Mouse (Mus musculus) MEL (cell line): ENCODE results near the gene Kcnip1. TPM values are rescaled to one million over a fixed set of nuclear protein-coding genes. Genes with fewer than 3 reads are reported as not detected.

Experiments
- DNase-seq: peaks from one replicate; pipeline ENCODE4 v3.0.0; 2011; ENCODE audit warnings: low read depth, low spot score
- H3K27ac ChIP-seq: 2 replicates; pipeline ENCODE4 v1.5.1; 2012; ENCODE audit warnings: low read depth, mild to moderate bottlenecking, control low read depth, low read length, moderate library complexity; ENCODE audit not compliant: control insufficient read depth
- H3K27me3 ChIP-seq, 2 experiments: fragments of 150-350 bp in 1 of 2; sonication (generic) in 1 of 2; 2 replicates each; pipeline ENCODE4 v1.6.1; 2012; ENCODE audit warnings: low read length in 2 of 2, mild to moderate bottlenecking in 2 of 2, improper control_type of control experiment in 1 of 2, moderate library complexity in 1 of 2; ENCODE audit not compliant: insufficient read depth in 2 of 2, control insufficient read depth in 1 of 2
- H3K36me3 ChIP-seq, 2 experiments: 2 replicates each; pipeline ENCODE4 v1.6.1; 2012 to 2014; ENCODE audit warnings: low read length in 2 of 2, improper control_type of control experiment in 1 of 2, inconsistent platforms in 1 of 2, mild to moderate bottlenecking in 1 of 2; ENCODE audit not compliant: insufficient read depth in 2 of 2, control insufficient read depth in 1 of 2
- H3K4me1 ChIP-seq, 2 experiments: fragments of 150-350 bp in 1 of 2; sonication (generic) in 1 of 2; 2 replicates each; pipeline ENCODE4 v1.6.1; 2012; ENCODE audit warnings: low read length in 2 of 2, improper control_type of control experiment in 1 of 2, mild to moderate bottlenecking in 1 of 2; ENCODE audit not compliant: insufficient read depth in 2 of 2, control insufficient read depth in 1 of 2
- H3K4me3 ChIP-seq, 2 experiments: fragments of 150-350 bp in 1 of 2; sonication (generic) in 1 of 2; 2 replicates each; pipeline ENCODE4 v1.5.1; 2012; ENCODE audit warnings: low read depth in 2 of 2, low read length in 2 of 2, mild to moderate bottlenecking in 2 of 2, moderate library complexity in 2 of 2, control low read depth in 1 of 2, improper control_type of control experiment in 1 of 2; ENCODE audit not compliant: control insufficient read depth in 1 of 2, insufficient read depth in 1 of 2
- H3K79me2 ChIP-seq: 2 replicates; pipeline ENCODE4 v1.6.1; 2012; ENCODE audit warnings: mild to moderate bottlenecking, low read length, moderate library complexity; ENCODE audit not compliant: control insufficient read depth, poor library complexity, insufficient read depth
- H3K9ac ChIP-seq: 2 replicates; pipeline ENCODE4 v1.6.1; 2012; ENCODE audit warnings: low read depth, mild to moderate bottlenecking, control low read depth, low read length, moderate library complexity; ENCODE audit not compliant: control insufficient read depth, poor library complexity, severe bottlenecking
- H3K9me3 ChIP-seq: fragments of 150-350 bp; sonication (generic); replicated peaks from 2 replicates; pipeline ENCODE4 v1.6.1; 2012; ENCODE audit warnings: mild to moderate bottlenecking, low read length, improper control_type of control experiment, moderate library complexity; ENCODE audit not compliant: insufficient read depth
- CTCF ChIP-seq, 3 experiments: IDR thresholded peaks in 2 of 3; conservative IDR thresholded peaks in 1 of 3; 2 replicates each; pipeline ENCODE4 v1.5.1; 2011 to 2012; ENCODE audit warnings: low read length in 3 of 3, low read depth in 2 of 3, mild to moderate bottlenecking in 2 of 3, improper control_type of control experiment in 1 of 3, inconsistent platforms in 1 of 3, mixed read lengths in 1 of 3, moderate library complexity in 1 of 3; ENCODE audit not compliant: control insufficient read depth in 1 of 3, insufficient read depth in 1 of 3, poor library complexity in 1 of 3, severe bottlenecking in 1 of 3
- E2F4 ChIP-seq: IDR thresholded peaks from 2 replicates; pipeline ENCODE4 v1.6.1; 2011; ENCODE audit warnings: low read depth, low read length, improper control_type of control experiment, borderline replicate concordance
- ELF1 ChIP-seq: IDR thresholded peaks from 2 replicates; pipeline ENCODE4 v1.6.1; 2014; ENCODE audit warnings: low read depth, mild to moderate bottlenecking, inconsistent platforms, low read length, improper control_type of control experiment, moderate library complexity
- EP300 ChIP-seq, 2 experiments: IDR thresholded peaks; 2 replicates each; pipeline ENCODE4 v1.6.1; 2011; ENCODE audit warnings: improper control_type of control experiment in 2 of 2, low read length in 2 of 2, low read depth in 1 of 2, mild to moderate bottlenecking in 1 of 2
- ETS1 ChIP-seq: IDR thresholded peaks from 2 replicates; pipeline ENCODE4 v1.6.1; 2012; ENCODE audit warnings: low read depth, mild to moderate bottlenecking, inconsistent platforms, low read length, improper control_type of control experiment, moderate library complexity
- GABPA ChIP-seq: IDR thresholded peaks from 2 replicates; pipeline ENCODE4 v1.6.1; 2012; ENCODE audit warnings: low read depth, mild to moderate bottlenecking, inconsistent platforms, low read length, improper control_type of control experiment, moderate library complexity
- HCFC1 ChIP-seq: IDR thresholded peaks from 2 replicates; pipeline ENCODE4 v1.6.1; 2012; ENCODE audit warnings: low read depth, mild to moderate bottlenecking, inconsistent platforms, low read length, improper control_type of control experiment, moderate library complexity
- JUND ChIP-seq: IDR thresholded peaks from 2 replicates; pipeline ENCODE4 v1.6.1; 2011; ENCODE audit warnings: low read depth, mild to moderate bottlenecking, improper control_type of control experiment, low read length
- MAFK ChIP-seq: IDR thresholded peaks from 2 replicates; pipeline ENCODE4 v1.6.1; 2011; ENCODE audit warnings: low read depth, mild to moderate bottlenecking, low read length, improper control_type of control experiment, borderline replicate concordance
- MAZ ChIP-seq: IDR thresholded peaks from 2 replicates; pipeline ENCODE4 v1.6.1; 2012; ENCODE audit warnings: low read depth, mild to moderate bottlenecking, inconsistent platforms, low read length, improper control_type of control experiment
- MXI1 ChIP-seq: IDR thresholded peaks from 2 replicates; pipeline ENCODE4 v1.6.1; 2011; ENCODE audit warnings: mild to moderate bottlenecking, low read depth, low read length, improper control_type of control experiment
- MYB ChIP-seq: IDR thresholded peaks from 2 replicates; pipeline ENCODE4 v1.6.1; 2011; ENCODE audit warnings: mild to moderate bottlenecking, low read depth, low read length, improper control_type of control experiment
- MYC ChIP-seq: IDR thresholded peaks from 2 replicates; pipeline ENCODE4 v1.6.1; 2011; ENCODE audit warnings: low read depth, mild to moderate bottlenecking, low read length, improper control_type of control experiment, moderate library complexity
- NELFE ChIP-seq: IDR thresholded peaks from 2 replicates; pipeline ENCODE4 v1.6.1; 2011; ENCODE audit warnings: low read depth, low read length, improper control_type of control experiment
- NRF1 ChIP-seq: IDR thresholded peaks from 2 replicates; pipeline ENCODE4 v1.6.1; 2014; ENCODE audit warnings: low read depth, mild to moderate bottlenecking, inconsistent platforms, low read length, improper control_type of control experiment, moderate library complexity; ENCODE audit not compliant: poor library complexity, insufficient read depth, severe bottlenecking
- RCOR1 ChIP-seq: IDR thresholded peaks from 2 replicates; pipeline ENCODE4 v1.6.1; 2012; ENCODE audit warnings: low read depth, mild to moderate bottlenecking, inconsistent platforms, low read length, improper control_type of control experiment
- SMC3 ChIP-seq: IDR thresholded peaks from 2 replicates; pipeline ENCODE4 v1.6.1; 2011; ENCODE audit warnings: low read depth, low read length, improper control_type of control experiment
- TCF12 ChIP-seq: IDR thresholded peaks from 2 replicates; pipeline ENCODE4 v1.6.1; 2014; ENCODE audit warnings: low read depth, mild to moderate bottlenecking, inconsistent platforms, low read length, improper control_type of control experiment, moderate library complexity
- UBTF ChIP-seq: IDR thresholded peaks from 2 replicates; pipeline ENCODE4 v1.6.1; 2012; ENCODE audit warnings: low read depth, mild to moderate bottlenecking, inconsistent platforms, low read length, improper control_type of control experiment, moderate library complexity, borderline replicate concordance; ENCODE audit not compliant: insufficient read depth
- USF1 ChIP-seq: IDR thresholded peaks from 2 replicates; pipeline ENCODE4 v1.6.1; 2014; ENCODE audit warnings: low read depth, mild to moderate bottlenecking, inconsistent platforms, low read length, improper control_type of control experiment, moderate library complexity
- USF2 ChIP-seq, 2 experiments: IDR thresholded peaks; 2 replicates each; pipeline ENCODE4 v1.6.1; 2011 to 2012; ENCODE audit warnings: improper control_type of control experiment in 2 of 2, low read length in 2 of 2, borderline replicate concordance in 1 of 2, inconsistent platforms in 1 of 2, low read depth in 1 of 2, mild to moderate bottlenecking in 1 of 2; ENCODE audit not compliant: insufficient read depth in 1 of 2
- ZKSCAN1 ChIP-seq: IDR thresholded peaks from 2 replicates; pipeline ENCODE4 v1.6.1; 2012; ENCODE audit warnings: low read depth, mild to moderate bottlenecking, inconsistent platforms, low read length, improper control_type of control experiment, moderate library complexity
- ZMIZ1 ChIP-seq: IDR thresholded peaks from 2 replicates; pipeline ENCODE4 v1.6.1; 2012; ENCODE audit warnings: low read depth, mild to moderate bottlenecking, inconsistent platforms, low read length, improper control_type of control experiment, moderate library complexity
- polyA plus RNA-seq, 2 experiments: library from polyadenylated mRNA; stranded (reverse) in 1 of 2; unstranded in 1 of 2; fragments of >175 nt in 1 of 2; fragments of >200 nt in 1 of 2; gene quantifications; 2 replicates each; pipeline versions ENCODE4 v1.2.1 to v1.2.4; 2012; ENCODE audit warnings: low replicate concordance in 2 of 2, low read depth in 1 of 2; ENCODE audit not compliant: insufficient read length in 2 of 2, insufficient read depth in 1 of 2, missing spikeins in 1 of 2
- total RNA-seq: library from RNA; depleted of rRNA; stranded (reverse); fragments of 300-350 nt; gene quantifications from 2 replicates; pipeline ENCODE4 v1.2.3, GENCODE M21; 2012

Kcnip1 gene
- total and polyA plus RNA-seq, 3 experiments, result 0.04 to 0.06 TPM; not detected in 1

DNA sequence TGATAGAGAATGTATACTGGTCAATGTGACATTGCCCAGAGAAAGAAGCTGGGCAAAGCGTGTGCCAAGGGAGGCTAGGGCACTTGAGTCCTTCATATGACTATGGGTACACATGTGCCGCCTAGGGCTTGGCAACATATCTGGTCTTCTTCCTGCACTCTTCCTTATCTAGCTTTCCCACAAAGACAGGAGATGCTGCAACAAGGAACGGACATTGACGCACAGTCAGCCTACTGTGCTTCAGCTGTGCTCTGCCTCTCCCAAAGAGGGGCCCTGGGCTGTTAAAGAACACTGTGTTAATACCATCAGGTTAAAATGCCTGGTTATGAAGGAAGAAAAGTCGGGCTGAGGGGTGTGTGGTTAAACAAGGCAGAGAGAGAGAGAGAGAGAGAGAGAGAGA is 36.3 kb downstream of the Kcnip1 start:
- Histone ChIP-seq H3K27me3 (no peaks in the 10 kb centered on the region), H3K36me3 (no peaks in the 10 kb centered on the region)

GRCm38 (mm10) chr11:33955982-33956381 is 37.0 kb downstream of the Kcnip1 start:
- TF ChIP-seq E2F4, result no peak
- TF ChIP-seq GABPA, result no peak
- no peak for TF ChIP-seq ZMIZ1
- no peak for TF ChIP-seq USF1
- no peak for TF ChIP-seq RCOR1
- no peak for TF ChIP-seq ELF1
- no peak for TF ChIP-seq USF2 (IDR thresholded peaks at IDR 0.05; ENCODE audit: borderline replicate concordance in 1 of 2, insufficient read depth in 1 of 2, low read depth in 1 of 2, low read length in 2 of 2)
- no peak for TF ChIP-seq MXI1
- TF ChIP-seq ETS1, result no peak
- TF ChIP-seq MYC, result no peak
- no peaks in the 10 kb centered on the region for H3K27me3 ChIP-seq

More for the DNA sequence above, 36.3 kb downstream of the Kcnip1 start:
- H3K9me3 ChIP-seq, result no peaks in the 10 kb centered on the region
- H3K9ac ChIP-seq, result no peak overlapping the region
- no peaks in the 10 kb centered on the region for H3K79me2 ChIP-seq
- no peak for DNase-seq
- peaks cover 0 to 7% of the 10 kb centered on the region in 2 experiments; a peak in 1 of 4 replicates for H3K4me1 ChIP-seq
- no peak overlapping the region for H3K27ac ChIP-seq
- H3K4me3 ChIP-seq, result no peak overlapping the region
- TF ChIP-seq MYC (no peak), E2F4 (no peak), NRF1 (no peak), SMC3 (no peak), MXI1 (no peak), MYB (no peak), UBTF (no peak), JUND (no peak), CTCF (IDR thresholded peaks at IDR 0.05 in 2 of 3, conservative IDR thresholded peaks at IDR 0.05 in 1 of 3; ENCODE audit: control insufficient read depth in 1 of 3, insufficient read depth in 1 of 3, low read depth in 2 of 3, low read length in 3 of 3, poor library complexity in 1 of 3, severe bottlenecking in 1 of 3) (no peak), MAFK (no peak), EP300 (IDR thresholded peaks at IDR 0.05; ENCODE audit: low read depth in 1 of 2, low read length in 2 of 2) (peak; percentile 33 to 34; a peak in 2 of 4 replicates), ZKSCAN1 (peak; percentile 93), ZMIZ1 (no peak), USF2 (IDR thresholded peaks at IDR 0.05; ENCODE audit: borderline replicate concordance in 1 of 2, insufficient read depth in 1 of 2, low read depth in 1 of 2, low read length in 2 of 2) (no peak), NELFE (no peak), MAZ (no peak), HCFC1 (no peak), TCF12 (peak; percentile 15; the same call in 1 of the 2 replicates)
- TF ChIP-seq, all 39 proteins: peak for 3

More at GRCm38 (mm10) chr11:33955982-33956381, 37.0 kb downstream of the Kcnip1 start:
- no peaks in the 10 kb centered on the region for H3K9me3 ChIP-seq
- H3K27ac ChIP-seq, result no peak overlapping the region
- no peaks in the 10 kb centered on the region for H3K79me2 ChIP-seq
- peaks cover 0 to 7% of the 10 kb centered on the region in 2 experiments; a peak in 1 of 4 replicates for H3K4me1 ChIP-seq
- H3K36me3 ChIP-seq, result no peaks in the 10 kb centered on the region
- DNase-seq, result no peak
- H3K4me3 ChIP-seq, result no peak overlapping the region
- no peak overlapping the region for H3K9ac ChIP-seq
